Mouse (Mus musculus) megakaryocyte, embryonic 14.5 days (primary cell): ENCODE results near the gene Prss37. TPM values are rescaled to one million over a fixed set of nuclear protein-coding genes. Genes with fewer than 3 reads are reported as not detected.

Experiments used
- H3K27me3 ChIP-seq: replicated peaks from 2 replicates; pipeline ENCODE3; 2012; ENCODE audit warnings: inconsistent platforms
- H3K36me3 ChIP-seq: replicated peaks from 2 replicates; pipeline ENCODE3; 2012; ENCODE audit warnings: low read length, inconsistent platforms, mixed read lengths
- H3K4me1 ChIP-seq: 2 replicates; pipeline ENCODE4 v1.6.1; 2012; ENCODE audit warnings: inconsistent platforms
- H3K4me3 ChIP-seq: replicated peaks from 2 replicates; pipeline ENCODE3; 2012; ENCODE audit warnings: moderate library complexity, mild to moderate bottlenecking, inconsistent platforms
- H3K9me3 ChIP-seq: 2 replicates; pipeline ENCODE4 v1.6.1; 2012; ENCODE audit warnings: inconsistent platforms
- FLI1 ChIP-seq: IDR thresholded peaks from 2 replicates; pipeline ENCODE4 v1.6.1; 2012; ENCODE audit warnings: low read length, inconsistent platforms, mixed read lengths
- GATA1 ChIP-seq: IDR thresholded peaks from 3 replicates; pipeline ENCODE4 v1.6.1; 2012; ENCODE audit warnings: mixed read lengths, low read length, inconsistent platforms, borderline replicate concordance
- polyA plus RNA-seq: library from polyadenylated mRNA; stranded (reverse); fragments of >175 nt; gene quantifications from 2 replicates; pipeline ENCODE4 v1.2.3, GENCODE M21; 2012; ENCODE audit warnings: low replicate concordance; ENCODE audit not compliant: insufficient read depth

The Prss37 gene
- not detected in 2 replicates for polyA plus RNA-seq

GRCm38 (mm10) chr6:40519408-40519807 is at the start of gene Prss37:
Gene Prss37, minus strand, starts transcription at chr6:40519508.
- no peaks in the 10 kb centered on the region for H3K27me3 ChIP-seq
- no peaks in the 10 kb centered on the region for H3K4me1 ChIP-seq
- TF ChIP-seq FLI1 (no peak), GATA1 (no peak)
- H3K36me3 ChIP-seq, result no peaks in the 10 kb centered on the region
- no peak within 1 kb of the TSS for H3K4me3 ChIP-seq
- H3K9me3 ChIP-seq, result 0 out of 2 replicates have a peak, but pooled peaks cover 3% of the 10 kb centered on the region

- TF ChIP-seq FLI1 (no peak), GATA1 (no peak)
- Histone ChIP-seq H3K4me3 (no peak within 1 kb of the TSS), H3K27me3 (no peaks in the 10 kb centered on the region), H3K9me3 (no peaks in the 10 kb centered on the region), H3K4me1 (no peaks in the 10 kb centered on the region), H3K36me3 (no peaks in the 10 kb centered on the region)
Measured at GRCm38 (mm10) chr6:40554950-40555349, 35.6 kb upstream of the Prss37 start, which contains the start of gene Olfr461. Gene Olfr461, minus strand, starts transcription at chr6:40555050.

DNA sequence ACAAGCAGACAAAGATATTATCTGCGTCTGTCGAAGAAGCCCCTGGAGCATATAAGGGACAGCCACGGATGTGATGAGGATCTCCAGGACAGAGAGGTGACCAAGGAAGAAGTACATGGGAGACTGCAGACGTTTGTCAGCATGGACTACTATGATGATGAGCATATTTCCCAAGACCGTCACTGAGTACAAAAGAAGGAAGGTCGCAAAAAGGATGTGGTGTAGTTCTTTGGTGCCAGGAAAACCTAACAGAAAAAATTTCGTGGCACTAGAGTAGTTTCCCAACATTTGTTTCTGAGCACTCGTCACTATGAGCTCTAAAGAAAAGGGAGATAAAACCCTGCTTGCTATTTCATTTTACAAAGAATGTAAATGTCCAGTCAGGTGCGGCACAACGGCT is 25.4 kb upstream of the Prss37 start:
- H3K4me1 ChIP-seq, result no peaks in the 10 kb centered on the region
- H3K36me3 ChIP-seq, result no peaks in the 10 kb centered on the region
- H3K27me3 ChIP-seq, result no peaks in the 10 kb centered on the region
- H3K4me3 ChIP-seq, result no peak overlapping the region
- no peaks in the 10 kb centered on the region for H3K9me3 ChIP-seq
- TF ChIP-seq GATA1 (no peak), FLI1 (no peak)

GRCm38 (mm10) chr6:40493229-40493628 is 26.1 kb downstream of the Prss37 start, which contains the start of gene Tas2r108:
Gene Tas2r108, plus strand, starts transcription at chr6:40493529.
- Histone ChIP-seq H3K27me3 (no peaks in the 10 kb centered on the region), H3K4me1 (no peaks in the 10 kb centered on the region), H3K9me3 (no peaks in the 10 kb centered on the region), H3K36me3 (no peaks in the 10 kb centered on the region), H3K4me3 (no peak within 1 kb of the TSS)
- no peak for TF ChIP-seq FLI1
- TF ChIP-seq GATA1, result no peak

- Histone ChIP-seq H3K36me3 (no peaks in the 10 kb centered on the region), H3K9me3 (no peaks in the 10 kb centered on the region), H3K4me3 (no peak within 1 kb of the TSS), H3K4me1 (no peaks in the 10 kb centered on the region), H3K27me3 (no peaks in the 10 kb centered on the region)
- no peak for TF ChIP-seq FLI1
Measured at GRCm38 (mm10) chr6:40490933-40491332, 28.4 kb downstream of the Prss37 start, which contains the start of gene Tas2r137. Gene Tas2r137, plus strand, starts transcription at chr6:40491233.

- peaks cover 63% of the 10 kb centered on the region for H3K36me3 ChIP-seq
- H3K9me3 ChIP-seq, result no peaks in the 10 kb centered on the region
- H3K4me1 ChIP-seq, result peaks cover 8% of the 10 kb centered on the region
- TF ChIP-seq FLI1 (no peak), GATA1 (no peak)
- no peak overlapping the region for H3K4me3 ChIP-seq
- H3K27me3 ChIP-seq, result no peaks in the 10 kb centered on the region
Measured at GRCm38 (mm10) chr6:40482318-40482717, 37.0 kb downstream of the Prss37 start.

GRCm38 (mm10) chr6:40479705-40480104 is 39.6 kb downstream of the Prss37 start:
- peaks cover 82% of the 10 kb centered on the region for H3K36me3 ChIP-seq
- TF ChIP-seq FLI1 (no peak), GATA1 (no peak)
- no peak overlapping the region for H3K4me3 ChIP-seq
- H3K9me3 ChIP-seq, result peaks cover 5% of the 10 kb centered on the region
- H3K4me1 ChIP-seq, result peaks cover 8% of the 10 kb centered on the region
- H3K27me3 ChIP-seq, result no peaks in the 10 kb centered on the region

DNA sequence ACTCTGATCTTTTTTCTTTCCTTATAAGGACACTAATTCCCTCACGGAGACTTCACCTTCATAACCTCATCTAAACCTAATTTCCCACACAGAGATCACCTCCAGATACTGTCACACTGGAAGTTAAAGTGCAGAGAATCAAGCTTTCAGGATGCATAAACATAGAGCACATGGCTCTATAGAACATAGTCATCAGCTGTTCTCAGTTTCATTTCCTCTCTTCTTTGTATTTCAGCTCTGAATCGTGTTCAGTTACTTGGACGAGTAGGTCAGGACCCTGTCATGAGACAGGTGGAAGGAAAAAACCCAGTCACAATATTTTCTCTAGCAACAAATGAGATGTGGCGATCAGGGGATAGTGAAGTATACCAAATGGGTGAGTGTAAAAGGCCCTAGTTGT is 43.2 kb downstream of the Prss37 start:
- H3K36me3 ChIP-seq, result peaks cover 66% of the 10 kb centered on the region
- no peaks in the 10 kb centered on the region for H3K27me3 ChIP-seq
- TF ChIP-seq FLI1 (no peak), GATA1 (no peak)
- H3K4me1 ChIP-seq, result peaks cover 21% of the 10 kb centered on the region
- H3K9me3 ChIP-seq, result peaks cover 5% of the 10 kb centered on the region
- no peak overlapping the region for H3K4me3 ChIP-seq

- Histone ChIP-seq H3K4me1 (peaks cover 42% of the 10 kb centered on the region), H3K9me3 (peaks cover 9% of the 10 kb centered on the region), H3K4me3 (peak overlapping the region; percentile 96), H3K36me3 (peaks cover 34% of the 10 kb centered on the region), H3K27me3 (no peaks in the 10 kb centered on the region)
- TF ChIP-seq FLI1, result no peak
- no peak for TF ChIP-seq GATA1
Measured at GRCm38 (mm10) chr6:40471720-40472010, 47.6 kb downstream of the Prss37 start.

DNA sequence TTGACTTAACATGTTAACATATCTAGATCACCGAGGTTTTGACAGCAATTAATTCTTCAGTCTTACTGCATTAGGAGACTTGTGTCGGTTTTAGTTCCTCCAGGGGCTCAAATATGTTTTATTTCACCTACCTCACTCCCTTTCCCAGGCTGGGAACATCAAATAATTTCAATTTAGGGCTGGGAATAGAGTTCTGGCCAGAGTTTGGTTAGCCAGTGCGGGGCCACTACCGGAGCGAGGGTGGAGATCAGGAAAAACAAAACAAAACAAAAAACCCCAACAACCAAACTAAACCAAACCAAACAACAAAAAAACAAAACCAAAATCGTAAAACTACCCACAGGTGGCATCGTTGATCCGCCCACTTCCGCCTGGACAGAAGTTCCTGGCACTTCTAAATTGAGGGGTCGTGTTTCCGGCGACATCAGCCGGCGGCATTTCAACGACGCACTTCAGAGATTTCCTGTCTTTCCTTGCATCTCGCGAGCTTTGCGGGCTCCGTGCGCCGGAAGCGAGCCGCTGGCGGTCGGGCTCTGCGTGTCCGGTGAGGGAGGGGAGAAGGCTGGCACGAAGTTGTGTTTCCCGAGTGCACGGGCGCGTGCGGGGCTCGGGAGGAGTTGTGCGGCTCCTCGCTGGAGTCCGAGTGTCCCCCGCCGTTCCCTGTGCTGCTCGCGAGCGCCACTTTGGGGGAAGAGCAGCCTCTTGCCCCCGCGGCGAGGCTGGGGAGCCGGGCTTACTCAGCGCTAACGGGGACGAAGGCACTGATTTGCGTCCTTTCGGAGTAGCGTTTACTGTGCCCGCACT is 48.2 kb downstream of the Prss37 start, which contains the start of gene Ssbp1:
Gene Ssbp1 (plus strand): TSS at position 437 of the 804 bp plus-strand sequence.
- TF ChIP-seq FLI1 (peak; percentile 91), GATA1 (no peak)
- H3K27me3 ChIP-seq, result no peaks in the 10 kb centered on the region

More for the DNA sequence above, 48.2 kb downstream of the Prss37 start, which contains the start of gene Ssbp1:
- H3K4me3 ChIP-seq, result peak within 1 kb of the TSS; percentile 96
- peaks cover 42% of the 10 kb centered on the region for H3K4me1 ChIP-seq
- peaks cover 30% of the 10 kb centered on the region for H3K36me3 ChIP-seq
- peaks cover 9% of the 10 kb centered on the region for H3K9me3 ChIP-seq
